Mouse (Mus musculus) cerebellum, postnatal 36 days (tissue): ENCODE measurements around the gene Usp17la.
"Not testable (repeated sequence)": the region's sequence is repeated elsewhere in the genome, so short reads cannot be mapped to it uniquely, and the experiment has no call there.

Source experiments
- DNase-seq, 2 experiments: peaks; one replicate each; pipeline ENCODE4 v3.0.0; 2021 to 2022; ENCODE audit warnings: mixed read lengths in 2 of 2

The Usp17la gene

DNA sequence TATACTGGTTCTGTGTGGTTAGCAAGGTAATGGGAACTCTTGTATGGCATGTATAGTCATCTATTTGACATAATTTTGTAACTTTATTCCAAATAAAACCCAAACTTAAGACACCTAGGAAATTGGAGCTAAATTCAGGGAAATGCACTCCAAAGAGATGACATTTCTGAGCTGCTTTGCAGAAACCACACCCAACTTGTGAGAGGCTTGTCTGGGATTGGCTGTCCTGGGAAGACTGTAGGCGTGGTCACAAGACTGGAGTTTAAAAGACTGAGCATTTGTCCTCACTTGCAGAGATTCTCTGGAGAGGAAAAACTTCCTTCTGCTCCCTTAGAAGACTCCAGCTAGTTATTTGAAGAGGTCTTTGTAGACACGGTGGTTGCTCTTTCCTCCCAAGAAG, at the start of gene Usp17la:
Gene Usp17la, plus strand, starts transcription at position 301 of the 400 bp plus-strand sequence.
- DNase-seq: not testable (repeated sequence)

DNA sequence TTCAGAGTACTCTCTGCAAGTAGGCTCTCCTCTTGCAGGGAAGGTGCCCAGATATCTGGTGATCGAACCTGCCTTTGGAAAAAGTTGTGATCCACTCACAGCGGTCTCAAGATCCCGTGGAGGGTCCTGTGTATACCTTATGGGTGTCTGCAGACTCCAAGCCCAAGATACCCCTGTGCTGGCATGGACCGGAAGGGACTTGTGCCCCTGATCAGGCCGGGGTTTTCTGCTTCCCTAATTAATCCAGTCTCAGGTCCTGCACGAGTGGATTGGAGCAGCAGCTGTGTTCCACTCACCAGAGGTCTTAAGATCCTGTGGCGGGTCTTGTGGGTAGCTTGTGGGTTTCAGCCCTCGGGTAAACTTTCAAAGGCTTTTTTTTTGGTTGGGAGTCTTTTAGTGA, 46.5 kb upstream of the Usp17la start:
- not testable (repeated sequence) for DNase-seq

DNA sequence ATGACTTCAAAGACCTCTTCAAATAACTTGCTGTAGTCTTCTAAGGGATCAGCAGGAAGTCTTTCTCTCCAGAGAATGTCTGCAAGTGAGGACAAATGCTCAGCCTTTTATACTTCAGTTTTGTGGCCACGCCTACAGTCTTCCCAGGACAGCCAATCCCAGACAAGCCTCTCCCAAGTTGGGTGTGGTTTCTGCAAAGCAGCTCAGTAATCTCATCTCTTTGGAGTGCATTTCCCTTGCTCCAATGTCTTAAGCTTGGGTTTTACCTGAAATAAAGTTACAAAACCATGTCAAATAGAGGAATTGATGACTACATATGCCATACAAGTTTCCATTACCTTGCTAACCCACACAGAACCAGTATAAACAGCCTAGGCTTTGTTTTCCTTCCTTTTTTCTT, 14.3 kb upstream of the Usp17la start, which contains the start of gene Usp17lb:
Gene Usp17lb, minus strand, starts transcription at position 101 of the 400 bp plus-strand sequence.
- DNase-seq: no peak

DNA sequence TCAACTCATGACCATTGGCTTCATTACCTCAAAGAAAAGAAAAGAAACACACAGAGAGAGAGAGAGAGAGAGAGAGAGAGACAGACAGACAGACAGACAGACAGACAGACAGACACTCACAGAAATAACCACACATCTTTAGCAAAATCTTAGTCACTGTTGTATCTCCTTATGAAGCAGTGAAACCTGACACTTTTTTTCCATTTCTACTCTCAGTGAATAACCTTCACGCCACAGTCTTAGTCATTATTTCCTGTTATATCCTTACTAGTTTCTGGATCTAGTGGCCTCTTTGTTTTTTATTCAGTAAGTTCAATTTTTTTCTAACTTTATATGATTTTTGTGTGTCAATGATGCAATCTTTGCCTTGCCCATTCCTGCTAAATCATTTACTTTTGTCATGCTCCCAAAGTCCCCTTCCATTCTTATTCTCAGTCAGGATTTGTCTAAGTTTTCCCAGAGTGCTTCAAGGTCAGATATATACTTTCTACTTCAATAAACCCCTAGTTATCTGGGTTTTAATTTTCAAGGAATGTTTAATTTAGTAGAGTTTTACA, 13.0 kb upstream of the Usp17la start:
- DNase-seq: no peak

DNA sequence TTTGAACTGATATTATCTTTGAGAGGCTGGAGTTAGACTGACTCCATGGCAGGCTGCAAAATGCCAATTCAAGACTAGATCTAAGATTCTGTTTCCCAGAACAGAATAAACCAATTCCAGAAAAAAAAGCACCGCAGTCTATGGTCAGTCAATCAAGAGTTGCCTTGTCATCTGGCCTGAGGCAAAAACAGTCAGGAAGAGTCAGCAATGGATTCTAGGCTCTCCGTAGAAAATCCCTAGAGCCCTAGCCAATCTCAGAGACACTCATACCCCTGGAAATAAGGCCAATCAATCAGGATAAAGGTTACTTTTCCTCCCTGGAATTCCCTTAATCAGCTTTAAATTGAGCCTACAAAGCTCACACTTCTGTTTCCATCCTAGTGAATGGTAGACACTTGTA, 5.3 kb upstream of the Usp17la start:
- not testable (repeated sequence) for DNase-seq

DNA sequence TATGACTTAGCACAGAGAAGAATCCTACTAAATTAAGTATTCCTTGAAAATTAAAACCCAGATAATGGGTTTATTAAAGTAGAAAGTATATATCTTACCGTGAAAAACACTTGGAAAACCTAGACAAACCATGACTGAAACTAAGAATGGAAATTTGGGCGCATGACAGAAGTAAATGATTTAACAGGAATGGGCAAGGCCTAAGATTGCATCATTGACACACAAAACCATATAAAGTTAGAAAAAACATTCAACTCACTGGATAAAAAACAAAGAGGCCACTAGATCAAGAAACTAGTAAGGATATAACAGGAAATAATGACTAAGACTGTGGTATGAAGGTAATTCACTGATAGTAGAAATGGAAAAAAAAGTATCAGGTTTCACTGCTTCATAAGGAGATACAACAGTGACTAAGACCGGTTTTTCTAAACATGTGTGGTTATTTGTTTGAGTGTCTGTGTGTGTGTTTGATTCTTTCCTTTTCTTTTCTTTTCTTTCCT, 1.5 kb upstream of the Usp17la start:
- DNase-seq: no peak

DNA sequence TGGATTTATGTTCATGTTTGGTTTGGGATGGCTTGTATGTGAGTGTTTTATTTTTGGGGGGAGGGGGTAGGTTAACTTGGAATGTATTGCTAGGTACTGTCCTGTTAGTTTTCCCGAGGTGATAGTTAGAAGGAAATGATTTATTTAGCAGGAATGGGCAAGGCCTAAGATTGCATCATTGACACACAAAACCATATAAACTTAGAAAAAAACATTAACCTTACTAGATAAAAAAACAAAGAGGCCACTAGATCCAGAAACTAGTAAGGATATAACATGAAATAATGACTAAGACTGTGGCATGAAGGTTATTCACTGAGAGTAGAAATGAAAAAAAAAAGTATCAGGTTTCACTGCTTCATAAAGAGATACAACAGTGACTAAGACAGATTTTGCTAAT, 874 bp downstream of the Usp17la start:
- DNase-seq: no peak

DNA sequence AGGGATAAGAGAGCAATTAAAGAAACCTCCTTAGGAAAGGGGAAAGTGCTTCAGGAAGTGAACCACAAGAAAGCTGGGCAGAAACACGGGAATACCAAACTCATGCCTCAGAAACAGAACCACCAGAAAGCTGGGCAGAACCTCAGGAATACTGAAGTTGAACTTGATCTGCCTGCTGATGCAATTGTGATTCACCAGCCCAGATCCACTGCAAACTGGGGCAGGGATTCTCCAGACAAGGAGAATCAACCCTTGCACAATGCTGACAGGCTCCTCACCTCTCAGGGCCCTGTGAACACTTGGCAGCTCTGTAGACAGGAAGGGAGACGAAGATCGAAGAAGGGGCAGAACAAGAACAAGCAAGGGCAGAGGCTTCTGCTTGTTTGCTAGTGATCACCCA, 4.6 kb downstream of the Usp17la start:
- DNase-seq: no peak

DNA sequence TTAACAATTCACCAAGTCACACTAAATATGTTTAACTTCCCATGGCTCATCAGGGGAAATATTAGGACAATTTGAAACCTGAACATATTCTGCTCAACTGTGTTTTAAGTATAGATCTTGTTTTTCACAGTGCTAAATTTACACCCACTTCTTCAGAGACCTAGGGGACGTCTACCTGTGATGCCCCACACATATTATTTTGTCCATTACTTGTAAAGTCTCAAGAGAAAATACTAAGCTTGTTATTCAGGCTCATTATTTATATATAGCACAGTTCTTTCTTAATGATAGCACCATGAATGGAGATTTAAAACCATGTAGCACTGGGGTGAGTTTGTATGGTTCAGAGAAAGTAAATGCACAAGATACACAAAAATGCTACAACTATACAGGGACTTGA, 20.9 kb downstream of the Usp17la start, which contains the start of gene Olfr665:
Gene Olfr665, plus strand, starts transcription at position 301 of the 400 bp plus-strand sequence.
- no peak for DNase-seq

DNA sequence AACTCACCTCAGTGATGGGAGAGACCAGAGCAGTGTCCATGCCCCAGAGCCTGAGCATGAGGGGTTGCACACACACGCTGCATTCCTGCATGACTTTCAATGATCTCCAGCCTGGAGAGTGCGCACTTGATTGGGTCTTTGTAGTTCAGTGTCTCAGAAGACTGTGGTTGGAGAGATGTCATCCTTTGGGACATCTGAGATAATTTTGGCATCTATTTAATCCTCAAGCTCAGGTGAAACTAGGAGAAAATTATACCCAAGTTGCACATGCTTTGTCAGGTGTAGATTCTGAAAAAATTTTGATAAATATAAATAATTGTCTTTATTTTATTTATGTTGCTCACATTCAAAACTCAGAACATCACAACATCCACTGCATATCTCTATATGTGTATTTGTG, 39.0 kb downstream of the Usp17la start, which contains the start of gene Olfr666:
Gene Olfr666, minus strand, starts transcription at position 101 of the 400 bp plus-strand sequence.
- DNase-seq: no peak
